Mouse (Mus musculus): ENCODE measurements around the gene Ppp1r15b. TPM values are rescaled to one million over a fixed set of nuclear protein-coding genes. Genes with fewer than 3 reads are reported as not detected.

Gene Ppp1r15b
- total RNA-seq (2022): 10 to 100 TPM; 67.1 to 80.6 (median 71.1) TPM

- peak; percentile 100 for DNase-seq
These were observed at the start of gene Ppp1r15b for GRCm38 (mm10) chr1:133130638-133131560. TSS of gene Ppp1r15b (plus strand) at chr1:133131143.

- no peak for DNase-seq
These were observed 47.9 kb upstream of the Ppp1r15b start for GRCm38 (mm10) chr1:133083003-133083546.

GRCm38 (mm10) chr1:133083942-133084625, 46.9 kb upstream of the Ppp1r15b start:
- DNase-seq: no peak

- no peak for DNase-seq
These were observed 46.1 kb upstream of the Ppp1r15b start for GRCm38 (mm10) chr1:133084708-133085416.

- DNase-seq: no peak
These were observed 45.6 kb upstream of the Ppp1r15b start for GRCm38 (mm10) chr1:133085417-133085742.

- DNase-seq: no peak
These were observed 44.1 kb upstream of the Ppp1r15b start for GRCm38 (mm10) chr1:133086804-133087203.

- DNase-seq: no peak
These were observed 43.6 kb upstream of the Ppp1r15b start for GRCm38 (mm10) chr1:133087206-133087905.

- no peak for DNase-seq
These were observed 42.7 kb upstream of the Ppp1r15b start for GRCm38 (mm10) chr1:133088196-133088595.

GRCm38 (mm10) chr1:133089415-133089814, 41.5 kb upstream of the Ppp1r15b start:
- no peak for DNase-seq

- DNase-seq: no peak
These were observed 40.3 kb upstream of the Ppp1r15b start for GRCm38 (mm10) chr1:133090641-133091040.

GRCm38 (mm10) chr1:133091483-133091882, 39.5 kb upstream of the Ppp1r15b start:
- DNase-seq: no peak

- no peak for DNase-seq
These were observed 37.2 kb upstream of the Ppp1r15b start for GRCm38 (mm10) chr1:133093719-133094118.

- peak; percentile 45 for DNase-seq
These were observed 29.8 kb upstream of the Ppp1r15b start for GRCm38 (mm10) chr1:133100980-133101798.

GRCm38 (mm10) chr1:133102108-133102507, 28.8 kb upstream of the Ppp1r15b start:
- no peak for DNase-seq

- DNase-seq: no peak
These were observed 27.6 kb upstream of the Ppp1r15b start for GRCm38 (mm10) chr1:133103315-133103714.

- no peak for DNase-seq
These were observed 27.1 kb upstream of the Ppp1r15b start for GRCm38 (mm10) chr1:133103871-133104270.

GRCm38 (mm10) chr1:133116108-133116507, 14.8 kb upstream of the Ppp1r15b start:
- DNase-seq: no peak

- no peak for DNase-seq
These were observed 12.8 kb upstream of the Ppp1r15b start for GRCm38 (mm10) chr1:133118127-133118526.

- no peak for DNase-seq
These were observed 12.1 kb upstream of the Ppp1r15b start for GRCm38 (mm10) chr1:133118844-133119243.

- no peak for DNase-seq
These were observed 10.8 kb upstream of the Ppp1r15b start for GRCm38 (mm10) chr1:133119931-133120712.
